Mouse (Mus musculus): ENCODE data around the gene Ttc29. TPM values are rescaled to one million over a fixed set of nuclear protein-coding genes. Genes with fewer than 3 reads are reported as not detected.

The Ttc29 gene
- polyA plus RNA-seq, 1 experiment: 1.3 TPM

GRCm38 (mm10) chr8:78426455-78426854, 213.4 kb downstream of the Ttc29 start:
- no peak for DNase-seq (ENCODE audit: low read depth)

GRCm38 (mm10) chr8:78426875-78427768, 214.0 kb downstream of the Ttc29 start:
- DNase-seq (ENCODE audit: low read depth): no peak

- DNase-seq (ENCODE audit: low read depth): no peak
These were observed 214.7 kb downstream of the Ttc29 start for GRCm38 (mm10) chr8:78427769-78428130.

DNA sequence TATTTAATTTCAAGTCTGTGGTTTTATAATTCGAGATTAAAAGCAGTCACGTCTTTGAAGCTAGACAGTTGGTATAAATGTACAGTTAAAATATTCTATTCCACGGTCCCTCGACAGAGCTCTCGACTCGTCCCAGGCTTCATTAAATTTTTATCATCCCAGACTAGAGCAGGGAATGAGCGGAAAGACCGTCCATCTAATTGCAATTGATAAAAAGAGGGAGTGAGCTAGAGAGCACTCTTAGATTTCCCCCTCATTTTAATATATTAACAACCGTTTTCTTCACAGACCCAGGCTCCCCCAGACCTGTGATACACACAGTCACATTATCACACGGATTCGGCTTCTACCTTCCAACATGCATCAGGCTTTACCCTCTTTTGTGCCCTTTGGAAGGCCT, 215.1 kb downstream of the Ttc29 start:
- DNase-seq (ENCODE audit: low read depth): no peak

- no peak for DNase-seq (ENCODE audit: low read depth)
These were observed 218.3 kb downstream of the Ttc29 start for GRCm38 (mm10) chr8:78431356-78431755.

- no peak for DNase-seq (ENCODE audit: low read depth)
These were observed 219.4 kb downstream of the Ttc29 start for GRCm38 (mm10) chr8:78432451-78432850.

DNA sequence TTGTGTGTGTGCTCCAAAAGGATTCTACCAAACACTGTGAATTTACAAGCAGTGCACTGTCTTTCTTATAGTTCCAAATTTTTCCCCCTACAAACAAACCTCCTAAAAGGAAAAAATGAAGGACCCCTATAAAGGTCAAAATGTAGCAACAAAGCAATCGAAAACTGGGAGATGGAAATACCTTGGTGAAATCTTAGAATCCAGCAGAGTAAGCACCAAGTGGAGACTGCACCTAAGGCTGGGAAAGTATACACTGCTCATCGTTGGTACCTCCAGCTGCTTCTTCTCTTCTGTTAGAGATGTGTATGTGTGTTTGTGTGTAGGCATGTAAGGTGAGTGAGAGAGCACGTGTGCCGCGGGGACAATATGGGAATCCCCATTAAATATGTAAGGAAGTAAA, 220.2 kb downstream of the Ttc29 start:
- DNase-seq (ENCODE audit: low read depth): no peak

GRCm38 (mm10) chr8:78434340-78434739, 221.2 kb downstream of the Ttc29 start:
- no peak for DNase-seq (ENCODE audit: low read depth)

GRCm38 (mm10) chr8:78434823-78435623, 221.9 kb downstream of the Ttc29 start:
- DNase-seq (ENCODE audit: low read depth): no peak

- no peak for DNase-seq (ENCODE audit: low read depth)
These were observed 222.5 kb downstream of the Ttc29 start for GRCm38 (mm10) chr8:78435624-78435960.

DNA sequence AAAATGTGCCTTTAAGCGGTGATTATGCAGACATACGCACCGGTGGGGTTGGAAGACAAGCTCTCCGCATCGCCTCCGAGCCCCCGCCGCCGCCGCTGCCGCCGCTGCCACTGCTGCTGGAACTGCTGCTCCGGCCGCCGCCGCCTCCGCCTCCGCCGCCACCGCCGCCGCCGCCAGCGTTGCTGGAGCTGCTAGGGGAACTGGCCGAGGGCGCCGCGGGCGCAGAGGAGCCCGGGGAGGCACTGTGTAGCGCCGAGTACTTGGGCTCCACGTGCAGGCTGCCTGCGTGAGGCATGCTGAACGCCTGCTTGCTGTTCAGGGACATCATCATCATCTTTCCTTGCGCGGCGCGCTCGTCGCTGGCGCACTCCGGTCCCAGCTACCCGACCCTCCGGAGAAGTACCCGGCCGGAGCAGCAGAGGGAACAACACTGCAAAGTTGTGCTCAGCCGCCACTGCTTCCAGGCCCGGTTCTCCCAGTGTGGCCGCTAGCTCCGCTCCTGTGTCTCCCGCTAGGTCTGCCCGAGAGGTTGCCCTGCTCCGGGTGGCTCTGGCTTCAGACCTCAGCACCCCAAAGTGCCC, 223.1 kb downstream of the Ttc29 start, which contains the start of gene Pou4f2:
Gene Pou4f2, minus strand, starts transcription at position 575 of the 581 bp plus-strand sequence.
- no peak for DNase-seq (ENCODE audit: low read depth)

GRCm38 (mm10) chr8:78436661-78437060, 223.6 kb downstream of the Ttc29 start:
- DNase-seq (ENCODE audit: low read depth): no peak

DNA sequence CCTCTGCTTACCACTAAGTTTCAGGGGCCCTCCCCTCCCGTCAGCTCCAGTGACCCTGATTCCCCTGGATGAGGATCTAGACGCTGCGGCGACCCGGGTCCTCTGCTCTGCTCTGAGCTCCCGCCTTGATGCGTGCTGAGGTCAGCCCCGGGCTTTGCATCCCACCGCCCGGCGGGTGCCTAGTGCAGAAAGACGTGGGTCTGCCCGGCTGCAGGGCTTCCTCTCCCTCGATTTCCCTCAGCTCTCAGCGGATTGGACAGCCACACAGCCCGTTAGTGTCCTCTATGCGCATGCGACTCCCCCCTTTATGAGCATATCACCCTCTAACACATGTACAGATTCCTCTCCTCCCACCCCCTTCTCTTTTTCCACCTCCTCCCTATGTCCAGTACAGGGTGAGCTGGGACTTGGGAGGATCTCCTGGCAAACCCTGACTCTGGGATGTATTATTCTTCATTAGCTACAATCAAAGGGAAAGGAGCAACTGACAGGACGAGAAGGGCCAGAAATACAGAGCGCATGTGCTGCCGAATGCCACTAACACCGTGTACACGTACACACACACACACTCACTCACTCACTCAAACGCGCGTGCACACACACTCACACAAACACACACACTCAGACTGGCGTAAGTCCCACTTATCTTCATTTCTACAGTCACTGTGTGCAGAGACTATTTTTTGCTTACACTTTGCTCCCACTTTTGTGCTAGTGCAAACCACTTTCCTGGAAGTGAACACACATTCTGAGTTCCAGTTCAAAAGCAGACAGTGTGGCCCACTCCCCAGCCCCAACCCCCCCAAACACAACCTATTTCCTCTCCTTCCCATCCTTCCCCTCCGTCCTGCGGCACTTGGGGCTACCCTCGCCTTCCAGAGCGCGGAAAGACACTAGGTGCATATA, 224.3 kb downstream of the Ttc29 start:
- DNase-seq (ENCODE audit: low read depth): no peak

GRCm38 (mm10) chr8:78438121-78438520, 225.0 kb downstream of the Ttc29 start:
- DNase-seq (ENCODE audit: low read depth): no peak

- no peak for DNase-seq (ENCODE audit: low read depth)
These were observed 229.7 kb downstream of the Ttc29 start for GRCm38 (mm10) chr8:78442781-78443180.

Other genes starting within 250 kb of the Ttc29 start
- not detected in 2 replicates for gene Pou4f2, start 223.3 kb downstream of the Ttc29 start, polyA plus RNA-seq (2012; rRNA removed)

All from gonadal fat pad, adult 2 months (tissue).